Mouse (Mus musculus) adrenal gland, adult (tissue): Measurements from ENCODE around the gene N6amt1.

Source experiments
- DNase-seq, 2 experiments: peaks; one replicate each; pipeline ENCODE4 v3.0.0; 2022 to 2023; ENCODE audit warnings: low spot score in 1 of 2; ENCODE audit not compliant: inconsistent age in 2 of 2

Gene N6amt1

GRCm38 (mm10) chr16:87384366-87384765 lies 30.4 kb downstream of the N6amt1 start:
- DNase-seq: no peak

- peak; percentile 48 to 78 for DNase-seq
Measured at GRCm38 (mm10) chr16:87387444-87387977, 33.5 kb downstream of the N6amt1 start.

DNA sequence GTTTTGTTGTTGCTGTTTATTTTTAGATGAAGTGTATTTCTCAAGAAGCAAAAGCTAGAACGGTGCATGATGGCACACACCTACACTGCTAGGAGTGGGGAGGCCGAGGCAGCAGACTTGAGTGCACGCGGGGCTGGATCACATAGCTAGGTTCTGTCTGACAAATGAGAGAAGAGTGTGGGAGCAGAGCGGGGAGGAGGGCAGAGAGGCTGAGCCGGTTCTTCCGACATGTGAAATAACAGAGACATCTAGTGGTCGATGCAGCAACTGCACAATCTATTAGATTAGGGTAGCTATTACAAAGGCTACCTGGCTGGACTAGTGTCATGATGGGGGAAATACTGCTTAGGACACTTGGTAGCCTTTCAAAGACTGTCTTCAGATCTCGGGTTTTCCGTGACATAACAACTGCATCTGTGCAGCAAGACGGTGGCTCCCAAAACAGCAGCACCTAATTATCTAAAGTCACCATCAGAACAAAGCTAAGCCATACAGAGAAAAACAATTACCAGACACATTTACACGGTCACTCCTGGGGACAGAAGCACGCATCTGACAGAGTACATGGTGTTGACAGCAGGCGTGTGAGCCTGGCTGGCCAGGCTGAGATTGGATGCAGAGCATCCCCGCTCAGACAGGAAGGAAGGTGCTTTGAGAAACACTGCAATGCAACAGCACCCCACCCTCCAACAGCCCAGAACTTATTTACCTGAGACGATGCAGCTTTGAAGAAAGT lies 40.0 kb downstream of the N6amt1 start:
- peak; percentile 49 to 87 for DNase-seq

- DNase-seq: peak in 1 of 2 experiments; percentile 33
Measured at GRCm38 (mm10) chr16:87405001-87405400, 51.0 kb downstream of the N6amt1 start.
